Mouse (Mus musculus): Measurements from ENCODE around the gene Asic4. TPM values are rescaled to one million over a fixed set of nuclear protein-coding genes. Genes with fewer than 3 reads are reported as not detected.

The Asic4 gene
- polyA plus RNA-seq, 1 experiment: not detected

DNA sequence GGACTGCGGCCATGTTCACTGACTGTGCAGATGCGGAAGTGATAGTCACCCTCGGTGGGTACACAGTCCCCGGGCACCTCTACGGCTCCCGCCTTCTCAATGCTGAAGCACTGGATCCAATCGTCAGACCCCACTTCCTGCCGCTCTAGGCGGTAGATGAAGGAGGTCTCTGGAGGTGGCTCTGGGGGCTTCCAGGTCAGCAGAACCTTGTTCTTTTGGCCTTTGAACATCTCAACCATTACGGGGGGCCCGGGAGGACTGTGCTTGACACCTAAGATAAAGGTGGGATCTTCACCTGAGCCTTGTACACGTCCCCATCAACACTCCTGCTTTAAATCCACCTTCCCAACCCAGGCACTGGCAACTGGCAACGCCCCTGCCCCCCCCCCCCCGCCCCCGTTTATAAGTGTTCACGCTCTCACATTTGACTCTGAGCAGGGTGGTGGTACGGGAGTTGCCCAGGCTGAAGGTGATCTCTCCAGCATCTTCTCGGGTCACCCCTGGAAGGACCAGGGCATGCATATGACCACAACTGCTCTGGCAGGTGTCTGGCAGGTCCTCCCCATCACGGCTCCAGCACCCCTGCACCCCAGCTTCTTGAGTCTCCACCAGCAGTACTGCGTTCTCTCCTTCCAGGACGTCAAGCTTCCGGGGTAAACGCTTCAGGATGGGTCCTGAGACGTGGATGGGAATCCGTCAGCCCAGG is 52.9 kb downstream of the Asic4 start:
- Histone ChIP-seq H3K4me1 (ENCODE audit: control insufficient read depth, insufficient read depth, low read length) (peaks cover 21% of the 10 kb centered on the region), H3K27ac (ENCODE audit: insufficient read depth, low read depth, low read length) (no peak overlapping the region), H3K4me3 (ENCODE audit: insufficient read depth, low read depth, low read length) (no peak overlapping the region)
- WGBS: 86% methylated on average over 25 of the region's 25 CpGs
- TF ChIP-seq POLR2A (IDR thresholded peaks at IDR 0.05; ENCODE audit: insufficient read depth, low read depth, low read length) (no peak), CTCF (IDR thresholded peaks at IDR 0.05; ENCODE audit: insufficient read depth, low read depth, low read length) (no peak)

DNA sequence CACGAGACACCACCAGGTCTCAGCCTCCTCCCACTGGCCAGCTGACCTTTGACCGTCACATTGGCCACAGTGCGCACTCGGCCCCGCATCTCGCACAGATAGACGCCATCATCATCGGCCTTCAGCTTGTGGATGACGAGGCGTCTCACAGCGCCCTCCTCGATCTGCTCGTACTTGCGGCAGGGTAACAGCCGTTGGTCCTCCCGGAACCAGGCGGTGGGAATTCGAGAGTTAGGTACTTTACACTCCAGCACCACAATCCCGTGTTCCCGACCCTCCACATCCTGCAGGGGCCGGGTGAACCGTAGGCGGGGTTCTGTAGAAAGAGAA is 53.4 kb downstream of the Asic4 start:
- WGBS: 81% methylated on average over 23 of the region's 23 CpGs
- peaks cover 21% of the 10 kb centered on the region for H3K4me1 ChIP-seq (ENCODE audit: control insufficient read depth, insufficient read depth, low read length)
- H3K4me3 ChIP-seq (ENCODE audit: insufficient read depth, low read depth, low read length): no peak overlapping the region
- no peak for TF ChIP-seq CTCF (IDR thresholded peaks at IDR 0.05; ENCODE audit: insufficient read depth, low read depth, low read length)
- TF ChIP-seq POLR2A (IDR thresholded peaks at IDR 0.05; ENCODE audit: insufficient read depth, low read depth, low read length): no peak
- H3K27ac ChIP-seq (ENCODE audit: insufficient read depth, low read depth, low read length): no peak overlapping the region

GRCm38 (mm10) chr1:75504256-75505045 is 54.2 kb downstream of the Asic4 start:
- Histone ChIP-seq H3K4me1 (ENCODE audit: control insufficient read depth, insufficient read depth, low read length) (peaks cover 25% of the 10 kb centered on the region), H3K27ac (ENCODE audit: insufficient read depth, low read depth, low read length) (0 out of 2 replicates have a peak overlapping the region, but pooled peaks have one; percentile 15), H3K4me3 (ENCODE audit: insufficient read depth, low read depth, low read length) (no peak overlapping the region)
- 55% methylated on average over 9 of the region's 9 CpGs for WGBS
- no peak for TF ChIP-seq POLR2A (IDR thresholded peaks at IDR 0.05; ENCODE audit: insufficient read depth, low read depth, low read length)
- no peak for TF ChIP-seq CTCF (IDR thresholded peaks at IDR 0.05; ENCODE audit: insufficient read depth, low read depth, low read length)

- no peak for TF ChIP-seq CTCF (IDR thresholded peaks at IDR 0.05; ENCODE audit: insufficient read depth, low read depth, low read length)
- peak; percentile 55 for TF ChIP-seq POLR2A (IDR thresholded peaks at IDR 0.05; ENCODE audit: insufficient read depth, low read depth, low read length)
- under 1% methylated on average over 84 of the region's 84 CpGs for WGBS
- H3K27ac ChIP-seq (ENCODE audit: insufficient read depth, low read depth, low read length): peak overlapping the region; percentile 70
- peak overlapping the region; percentile 83 for H3K4me3 ChIP-seq (ENCODE audit: insufficient read depth, low read depth, low read length)
- peaks cover 27% of the 10 kb centered on the region for H3K4me1 ChIP-seq (ENCODE audit: control insufficient read depth, insufficient read depth, low read length)
Observed at GRCm38 (mm10) chr1:75505159-75505955, 55.1 kb downstream of the Asic4 start.

DNA sequence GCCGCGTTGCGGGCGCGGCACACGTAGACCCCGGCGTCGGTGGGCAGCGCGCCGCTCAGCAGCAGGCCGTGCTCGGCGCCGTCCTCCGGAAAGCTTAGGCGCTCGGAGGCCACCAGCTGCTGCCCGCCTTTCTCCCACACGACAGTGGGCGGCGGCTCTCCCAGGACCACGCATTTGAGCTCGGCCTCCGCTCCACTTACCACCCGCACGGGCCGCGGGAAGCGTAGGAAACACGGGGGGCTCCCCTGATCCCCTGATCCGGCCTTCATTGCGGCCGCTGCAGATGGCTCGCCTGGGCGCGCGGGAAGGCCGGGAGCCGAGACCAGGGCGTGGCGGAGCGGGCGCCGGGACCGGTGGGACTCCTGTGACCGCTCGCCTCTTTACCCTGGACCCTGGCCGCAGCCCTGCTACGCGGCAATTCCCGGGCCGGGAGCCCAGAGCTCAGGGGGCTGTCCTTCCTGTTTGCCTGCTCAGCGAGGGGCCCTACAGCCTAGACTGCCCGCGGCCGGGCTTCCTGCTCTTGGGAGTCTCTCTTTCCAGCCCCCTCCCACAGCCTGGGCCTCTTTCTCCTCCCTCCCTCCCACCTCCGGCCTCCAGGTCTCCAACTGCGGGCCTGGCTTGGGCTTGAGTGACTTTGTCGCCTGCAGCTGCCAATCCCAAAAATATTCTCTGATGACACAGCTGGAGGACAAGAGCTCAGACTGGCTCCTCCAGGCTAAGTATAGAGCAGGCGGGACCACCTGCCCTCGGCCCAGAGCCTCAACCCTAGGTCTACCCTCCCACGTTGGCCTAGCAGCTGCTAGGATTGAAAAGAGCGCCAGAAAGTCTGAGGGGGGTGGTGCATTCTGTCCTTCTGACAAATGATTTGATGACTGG is 56.0 kb downstream of the Asic4 start, which contains the start of gene Obsl1:
Gene Obsl1 (minus strand): TSS at position 497 of the 876 bp plus-strand sequence.
- peak within 1 kb of the TSS; percentile 83 for H3K4me3 ChIP-seq (ENCODE audit: insufficient read depth, low read depth, low read length)
- 1% methylated on average over 65 of the region's 65 CpGs for WGBS
- peaks cover 27% of the 10 kb centered on the region for H3K4me1 ChIP-seq (ENCODE audit: control insufficient read depth, insufficient read depth, low read length)
- TF ChIP-seq CTCF (IDR thresholded peaks at IDR 0.05; ENCODE audit: insufficient read depth, low read depth, low read length) (no peak), POLR2A (IDR thresholded peaks at IDR 0.05; ENCODE audit: insufficient read depth, low read depth, low read length) (no peak; the same call in 1 of the 2 replicates)
- H3K27ac ChIP-seq (ENCODE audit: insufficient read depth, low read depth, low read length): peak within 1 kb of the TSS; percentile 70

GRCm38 (mm10) chr1:75507006-75507405 is 56.8 kb downstream of the Asic4 start, which contains the start of gene Inha:
Gene Inha (plus strand): TSS chr1:75507077.
- 70% methylated on average over 10 of the region's 10 CpGs for WGBS
- Histone ChIP-seq H3K4me3 (ENCODE audit: insufficient read depth, low read depth, low read length) (peak within 1 kb of the TSS; percentile 83), H3K4me1 (ENCODE audit: control insufficient read depth, insufficient read depth, low read length) (peaks cover 27% of the 10 kb centered on the region), H3K27ac (ENCODE audit: insufficient read depth, low read depth, low read length) (peak within 1 kb of the TSS; percentile 70; the same call in 1 of the 2 replicates)
- TF ChIP-seq POLR2A (IDR thresholded peaks at IDR 0.05; ENCODE audit: insufficient read depth, low read depth, low read length) (no peak), CTCF (IDR thresholded peaks at IDR 0.05; ENCODE audit: insufficient read depth, low read depth, low read length) (no peak)

- TF ChIP-seq POLR2A (IDR thresholded peaks at IDR 0.05; ENCODE audit: insufficient read depth, low read depth, low read length) (no peak), CTCF (IDR thresholded peaks at IDR 0.05; ENCODE audit: insufficient read depth, low read depth, low read length) (no peak)
- Histone ChIP-seq H3K27ac (ENCODE audit: insufficient read depth, low read depth, low read length) (no peak overlapping the region), H3K4me1 (ENCODE audit: control insufficient read depth, insufficient read depth, low read length) (peaks cover 19% of the 10 kb centered on the region), H3K4me3 (ENCODE audit: insufficient read depth, low read depth, low read length) (no peak overlapping the region)
- 66% methylated on average over 20 of the region's 20 CpGs for WGBS
Observed at GRCm38 (mm10) chr1:75509586-75509985, 59.4 kb downstream of the Asic4 start.

DNA sequence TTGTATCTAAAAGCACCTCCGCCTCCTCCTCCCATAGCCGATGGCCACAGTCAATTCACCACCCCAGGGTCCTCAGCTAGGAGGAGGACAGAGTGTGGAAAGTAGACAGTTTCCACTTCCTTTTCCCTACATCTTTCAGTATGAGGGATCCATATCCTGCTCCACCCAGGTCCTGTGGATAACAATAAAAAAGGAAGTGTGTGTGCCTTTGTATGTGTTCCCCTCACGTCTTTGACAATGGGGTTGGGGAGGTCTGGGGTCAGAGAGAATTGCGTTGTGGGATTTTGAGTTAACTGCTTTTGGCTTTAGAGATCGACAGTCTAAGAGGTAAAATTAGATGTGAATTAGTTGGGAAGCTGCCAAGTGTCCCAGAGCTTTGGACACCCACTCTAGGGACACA is 59.9 kb downstream of the Asic4 start:
- no peak for TF ChIP-seq CTCF (IDR thresholded peaks at IDR 0.05; ENCODE audit: insufficient read depth, low read depth, low read length)
- TF ChIP-seq POLR2A (IDR thresholded peaks at IDR 0.05; ENCODE audit: insufficient read depth, low read depth, low read length): no peak
- H3K4me3 ChIP-seq (ENCODE audit: insufficient read depth, low read depth, low read length): no peak overlapping the region
- 71% methylated on average over 5 of the region's 5 CpGs for WGBS
- H3K27ac ChIP-seq (ENCODE audit: insufficient read depth, low read depth, low read length): no peak overlapping the region
- H3K4me1 ChIP-seq (ENCODE audit: control insufficient read depth, insufficient read depth, low read length): peaks cover 16% of the 10 kb centered on the region
